Mouse (Mus musculus): ENCODE measurements around the gene Rimbp3. TPM values are rescaled to one million over a fixed set of nuclear protein-coding genes. Genes with fewer than 3 reads are reported as not detected.

Gene Rimbp3
- polyA plus RNA-seq, 1 experiment from 2014 or later, result 1.3 TPM

DNA sequence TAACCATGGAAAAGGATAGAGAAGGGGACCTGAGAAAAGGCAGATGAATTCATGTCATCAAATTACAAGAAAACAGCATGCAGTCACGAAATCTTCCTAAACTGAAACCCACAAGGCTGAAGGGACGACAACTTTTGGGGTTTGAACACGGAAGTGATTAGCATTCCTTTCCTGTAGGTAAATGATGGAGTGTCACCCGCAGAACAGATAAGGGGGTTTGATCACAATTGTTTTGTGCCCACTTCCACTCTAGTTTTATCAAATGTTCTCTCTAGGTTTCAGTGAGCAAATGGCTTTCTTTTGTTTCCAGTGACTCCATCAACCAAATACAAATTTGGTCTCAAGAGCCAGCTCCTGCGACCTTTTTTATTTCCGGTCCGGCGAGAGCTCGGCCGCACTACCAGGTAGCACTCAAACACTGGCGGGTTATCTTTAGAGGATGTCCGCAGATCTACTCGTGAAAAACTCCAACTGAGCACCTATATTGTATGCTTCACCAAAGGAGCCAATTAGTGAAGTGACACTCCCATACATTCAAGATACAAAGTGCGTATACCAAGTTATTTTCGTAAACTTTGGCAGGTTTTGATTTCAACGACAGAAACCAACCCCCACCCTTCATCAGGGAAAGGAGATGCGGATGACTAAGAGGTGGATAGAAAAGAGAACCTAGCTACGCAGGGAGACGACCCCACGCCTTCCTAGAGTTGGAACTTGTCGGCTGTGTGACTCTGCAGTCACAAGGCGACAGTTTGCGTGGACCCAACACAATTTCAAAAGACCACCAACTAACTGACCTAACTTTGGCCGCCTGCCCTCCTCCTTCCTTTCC is 8.1 kb upstream of the Rimbp3 start:
- Histone ChIP-seq H3K27ac (peak overlapping the region; percentile 79), H3K36me3 (0 out of 2 replicates have a peak, but pooled peaks cover 3% of the 10 kb centered on the region), H3K9me3 (replicated peaks) (no peaks in the 10 kb centered on the region), H3K9ac (peak overlapping the region; percentile 100), H3K4me1 (peaks cover 15% of the 10 kb centered on the region), H3K27me3 (no peaks in the 10 kb centered on the region), H3K4me2 (replicated peaks) (peak overlapping the region; percentile 66), H3K4me3 (peak overlapping the region; percentile 100)
- WGBS, result 11% methylated on average over 24 of the region's 24 CpGs
- peak; percentile 12; the same call in 1 of the 2 replicates for ATAC-seq (ENCODE audit: low FRiP score)

DNA sequence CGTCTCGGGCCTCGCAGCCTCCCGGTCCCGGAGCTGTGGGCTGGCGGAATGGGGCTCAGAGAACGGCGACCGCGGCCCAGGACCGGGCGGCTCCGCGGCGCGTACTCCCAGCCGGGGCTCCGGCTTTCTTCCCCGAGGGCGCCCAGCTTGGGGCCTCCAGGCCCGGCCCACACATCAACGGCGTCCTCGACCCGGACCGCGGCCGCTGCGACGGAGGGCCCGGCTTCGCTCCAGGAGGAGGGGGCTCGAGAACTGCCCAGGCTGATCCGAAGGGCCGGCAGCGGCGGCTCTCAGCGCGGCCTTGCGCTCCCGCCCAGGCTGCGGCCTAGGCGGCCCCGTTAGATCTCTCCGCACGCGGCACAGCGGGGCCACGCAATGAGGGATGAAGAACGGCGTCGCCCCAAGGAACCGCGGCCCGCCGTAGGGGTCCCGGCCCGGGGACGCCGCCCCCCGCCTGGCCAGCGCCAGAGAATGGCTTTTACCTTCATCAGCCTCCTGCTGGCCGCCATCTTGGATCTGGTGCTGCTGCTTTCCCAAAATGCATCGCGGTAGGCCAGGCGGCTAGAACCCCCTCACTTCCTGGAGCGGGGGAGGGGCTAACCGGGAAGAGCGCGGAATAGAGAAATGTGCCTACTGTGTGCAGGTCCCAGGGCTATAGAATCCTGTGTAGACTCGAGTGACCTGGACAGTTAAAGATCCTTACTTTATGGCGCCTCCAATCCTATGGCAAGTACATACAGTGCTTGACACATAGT is 7.3 kb upstream of the Rimbp3 start:
- Histone ChIP-seq H3K4me2 (replicated peaks) (peak overlapping the region; percentile 66), H3K4me1 (peaks cover 15% of the 10 kb centered on the region), H3K36me3 (0 out of 2 replicates have a peak, but pooled peaks cover 3% of the 10 kb centered on the region), H3K9ac (peak overlapping the region; percentile 100), H3K27ac (peak overlapping the region; percentile 79), H3K27me3 (peaks cover 2% of the 10 kb centered on the region; the same call in 1 of the 2 replicates), H3K9me3 (replicated peaks) (no peaks in the 10 kb centered on the region), H3K4me3 (peak overlapping the region; percentile 100)
- peak; percentile 84 for ATAC-seq (ENCODE audit: low FRiP score)
- under 1% methylated on average over 63 of the region's 72 CpGs for WGBS

DNA sequence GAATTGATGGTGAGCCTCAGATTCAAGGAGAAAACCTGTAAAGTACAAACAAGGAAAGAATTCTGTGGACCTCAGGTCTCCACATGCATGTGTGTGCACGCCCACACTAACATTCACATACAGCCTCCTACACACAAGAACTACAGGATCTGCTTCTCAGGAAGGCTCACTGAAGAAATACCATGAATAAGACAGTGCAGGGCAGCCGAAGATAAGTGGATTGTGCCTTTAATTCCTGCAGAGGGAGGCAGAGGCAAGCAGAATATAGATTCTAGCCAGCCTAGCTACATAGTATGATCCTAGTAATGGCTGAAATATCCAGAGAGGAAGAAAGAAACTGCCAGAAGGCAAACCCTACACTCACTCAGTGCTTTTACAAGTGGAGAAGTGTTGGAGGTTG is 6.4 kb upstream of the Rimbp3 start:
- Histone ChIP-seq H3K9me3 (replicated peaks) (no peaks in the 10 kb centered on the region), H3K27ac (no peak overlapping the region), H3K4me1 (peaks cover 15% of the 10 kb centered on the region), H3K4me3 (no peak overlapping the region), H3K27me3 (peaks cover 7% of the 10 kb centered on the region; the same call in 1 of the 2 replicates), H3K4me2 (replicated peaks) (no peak overlapping the region), H3K9ac (no peak overlapping the region), H3K36me3 (0 out of 2 replicates have a peak, but pooled peaks cover 1% of the 10 kb centered on the region)
- 70% methylated on average over 2 of the region's 2 CpGs for WGBS
- no peak for ATAC-seq (ENCODE audit: low FRiP score)

DNA sequence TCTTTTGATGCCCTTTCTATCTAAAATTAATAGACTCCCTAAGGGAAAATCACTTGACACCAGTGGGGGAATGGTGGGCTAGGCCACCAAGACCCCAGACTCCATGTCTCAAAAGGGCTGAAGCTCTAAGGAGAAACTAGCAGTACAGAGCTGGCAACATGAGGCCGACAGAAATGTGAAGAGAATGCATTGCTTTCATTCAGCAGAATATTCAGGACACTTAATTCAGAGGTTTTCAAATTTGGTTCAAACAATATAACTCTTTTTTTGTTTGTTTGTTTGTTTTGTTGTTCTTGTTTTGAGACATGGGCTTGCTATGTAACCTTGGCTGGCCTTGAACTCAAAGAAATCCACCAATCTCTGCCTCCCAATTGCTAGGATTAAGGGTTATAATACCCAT is 5.9 kb upstream of the Rimbp3 start, which contains the start of gene Ube2l3:
Ube2l3 (minus strand) TSS at position 101 of the 400 bp plus-strand sequence.
- Histone ChIP-seq H3K4me2 (replicated peaks) (peak within 1 kb of the TSS; percentile 66; the same call in 1 of the 2 replicates), H3K4me3 (peak within 1 kb of the TSS; percentile 100), H3K27me3 (peaks cover 7% of the 10 kb centered on the region; the same call in 1 of the 2 replicates), H3K27ac (no peak within 1 kb of the TSS), H3K9me3 (replicated peaks) (no peaks in the 10 kb centered on the region), H3K36me3 (no peaks in the 10 kb centered on the region), H3K4me1 (peaks cover 15% of the 10 kb centered on the region), H3K9ac (no peak within 1 kb of the TSS; the same call in 1 of the 2 replicates)
- WGBS, result 92% methylated on average over 1 of the region's 1 CpGs
- ATAC-seq (ENCODE audit: low FRiP score), result no peak

DNA sequence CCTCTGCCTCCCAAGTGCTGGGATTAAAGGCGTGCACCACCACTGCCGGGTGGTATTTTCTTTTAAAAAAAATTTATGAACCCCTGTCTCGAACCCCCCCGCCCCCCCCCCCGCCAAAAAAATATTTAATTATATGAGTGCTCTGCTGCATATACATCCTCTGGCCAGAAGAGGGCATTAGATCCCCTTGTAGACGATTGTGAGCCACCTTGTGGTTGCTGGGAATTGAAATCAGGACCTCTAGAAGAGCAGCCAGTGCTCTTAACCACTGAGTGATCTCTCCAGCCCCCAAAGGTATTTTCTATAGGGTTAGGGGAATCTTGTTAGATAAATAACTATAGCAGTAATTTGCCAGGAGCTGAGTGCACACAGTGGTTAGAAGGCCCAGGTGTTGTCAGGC is 3.4 kb upstream of the Rimbp3 start:
- Histone ChIP-seq H3K9ac (no peak overlapping the region), H3K36me3 (no peaks in the 10 kb centered on the region), H3K4me3 (no peak overlapping the region), H3K27me3 (peaks cover 14% of the 10 kb centered on the region), H3K27ac (no peak overlapping the region), H3K4me1 (peaks cover 18% of the 10 kb centered on the region), H3K9me3 (replicated peaks) (no peaks in the 10 kb centered on the region), H3K4me2 (replicated peaks) (no peak overlapping the region)
- 4% methylated on average over 6 of the region's 6 CpGs for WGBS
- ATAC-seq (ENCODE audit: low FRiP score), result no peak

DNA sequence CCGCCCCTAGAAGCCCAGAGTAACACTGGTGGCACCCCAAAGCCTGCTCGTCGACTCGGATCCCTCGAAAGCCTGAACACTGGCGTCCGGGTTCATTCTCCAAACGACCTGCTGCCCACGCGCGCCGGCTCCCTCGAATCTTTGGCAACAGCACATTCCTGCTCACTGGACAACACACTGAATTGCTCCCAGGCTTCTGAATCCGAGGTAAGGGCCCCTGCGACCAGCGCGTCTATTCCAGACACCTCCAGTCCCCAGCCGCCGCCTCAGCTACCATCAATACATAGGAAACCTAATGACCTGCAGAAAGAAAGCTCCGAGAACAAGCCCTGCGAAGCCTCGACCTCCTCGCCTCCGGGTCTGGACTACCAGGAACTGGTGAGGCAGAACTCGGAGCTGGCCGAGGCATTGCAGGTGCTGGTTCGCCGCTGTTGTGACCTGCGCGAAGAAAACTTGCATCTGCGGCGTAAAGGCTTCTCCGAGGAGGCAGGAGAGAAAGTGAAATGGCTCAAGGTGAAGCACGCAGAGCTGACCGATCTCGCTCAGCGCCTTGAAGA is 1.1 kb downstream of the Rimbp3 start:
- no peaks in the 10 kb centered on the region for H3K36me3 ChIP-seq
- H3K27ac ChIP-seq, result peak overlapping the region; percentile 92
- peak overlapping the region; percentile 75 for H3K9ac ChIP-seq
- peaks cover 22% of the 10 kb centered on the region for H3K27me3 ChIP-seq
- no peaks in the 10 kb centered on the region for H3K9me3 ChIP-seq (replicated peaks)
- 3% methylated on average over 37 of the region's 37 CpGs for WGBS
- peaks cover 21% of the 10 kb centered on the region for H3K4me1 ChIP-seq
- H3K4me2 ChIP-seq (replicated peaks), result peak overlapping the region; percentile 92
- no peak; the same call in none of the 2 replicates for ATAC-seq (ENCODE audit: low FRiP score)
- peak overlapping the region; percentile 60 for H3K4me3 ChIP-seq

DNA sequence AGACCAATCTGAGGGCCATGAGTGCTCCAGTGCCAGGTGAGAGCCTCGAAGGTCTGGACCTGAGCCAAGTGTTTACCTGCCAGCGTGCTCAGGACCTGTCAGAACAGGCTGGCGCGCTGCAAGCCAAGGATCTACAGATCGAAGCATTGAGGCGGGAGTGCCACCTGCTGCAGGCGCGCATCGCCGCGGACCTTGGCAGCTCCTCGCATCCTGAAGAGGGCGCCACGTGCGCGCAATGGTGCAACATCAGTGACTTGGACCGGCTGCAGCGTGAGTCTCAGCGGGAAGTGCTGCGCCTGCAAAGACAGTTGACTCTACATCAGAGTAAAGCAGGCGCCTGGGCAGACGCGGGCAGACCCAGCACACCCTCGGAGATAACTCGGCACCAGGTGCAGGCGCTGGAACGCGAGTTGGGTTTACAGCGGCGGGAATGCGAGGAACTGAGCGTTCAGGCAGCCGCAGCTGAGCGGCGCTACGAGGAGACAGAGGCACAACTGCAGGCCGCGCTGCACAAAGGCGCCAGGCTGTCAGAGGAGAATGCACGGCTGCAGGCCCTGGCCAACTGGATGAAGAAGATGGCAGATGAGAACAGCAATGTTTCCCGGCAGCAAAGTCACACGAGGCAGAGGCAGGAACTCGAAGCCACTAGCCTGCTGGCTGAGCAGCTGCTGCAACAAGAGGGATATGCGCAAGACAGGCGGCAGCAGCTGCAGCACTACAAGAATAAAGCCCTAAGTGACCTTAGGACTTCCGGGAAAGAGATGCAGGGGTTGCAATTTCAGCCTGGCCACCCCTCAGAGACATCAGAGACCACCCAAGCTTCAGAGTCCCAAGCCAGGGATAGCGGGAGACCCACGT is 1.8 kb downstream of the Rimbp3 start:
- Histone ChIP-seq H3K4me1 (peaks cover 21% of the 10 kb centered on the region), H3K27me3 (peaks cover 22% of the 10 kb centered on the region), H3K27ac (peak overlapping the region; percentile 40), H3K9me3 (replicated peaks) (no peaks in the 10 kb centered on the region), H3K4me2 (replicated peaks) (peak overlapping the region; percentile 92), H3K9ac (peak overlapping the region; percentile 75), H3K36me3 (no peaks in the 10 kb centered on the region), H3K4me3 (peak overlapping the region; percentile 60)
- peak; percentile 71 for ATAC-seq (ENCODE audit: low FRiP score)
- WGBS, result 8% methylated on average over 48 of the region's 48 CpGs

DNA sequence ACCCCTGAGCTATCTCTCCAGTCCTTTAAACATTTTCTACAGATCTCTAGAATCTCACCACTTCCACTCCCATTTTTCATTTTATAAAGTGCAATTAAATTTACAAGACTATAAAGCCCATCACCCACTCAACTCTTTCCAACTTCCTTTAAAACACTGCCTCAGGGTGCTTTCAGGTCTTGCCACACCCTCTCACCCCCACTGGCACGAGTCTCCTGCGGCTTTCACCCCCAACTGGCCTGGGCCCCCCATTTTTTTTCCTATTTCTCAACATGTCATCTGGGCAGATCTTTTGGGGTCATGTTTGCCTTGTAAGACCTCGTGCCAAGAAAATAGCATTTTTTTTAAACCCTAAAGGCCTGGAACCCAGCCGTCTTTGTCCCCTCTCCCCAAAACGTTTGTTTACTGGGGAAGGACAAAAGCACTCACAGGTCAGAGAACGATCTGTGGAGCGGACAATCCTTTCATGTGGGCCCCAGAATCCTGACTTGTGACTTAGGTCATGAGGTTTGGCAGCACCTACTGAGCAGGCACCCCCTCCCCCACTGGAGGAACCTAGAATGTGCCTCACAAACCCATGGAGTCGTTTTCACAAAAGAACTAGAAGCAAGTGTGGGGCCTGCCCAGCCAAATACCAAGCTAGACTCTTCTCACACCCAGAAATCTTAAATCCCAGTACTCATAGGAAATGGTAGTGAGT is 8.7 kb downstream of the Rimbp3 start:
- Histone ChIP-seq H3K9me3 (replicated peaks) (no peaks in the 10 kb centered on the region), H3K36me3 (no peaks in the 10 kb centered on the region), H3K9ac (no peak overlapping the region), H3K27me3 (no peaks in the 10 kb centered on the region), H3K4me2 (replicated peaks) (no peak overlapping the region), H3K4me3 (no peak overlapping the region), H3K27ac (no peak overlapping the region), H3K4me1 (no peaks in the 10 kb centered on the region)
- no peak for ATAC-seq (ENCODE audit: low FRiP score)
- WGBS, result 57% methylated on average over 8 of the region's 8 CpGs

DNA sequence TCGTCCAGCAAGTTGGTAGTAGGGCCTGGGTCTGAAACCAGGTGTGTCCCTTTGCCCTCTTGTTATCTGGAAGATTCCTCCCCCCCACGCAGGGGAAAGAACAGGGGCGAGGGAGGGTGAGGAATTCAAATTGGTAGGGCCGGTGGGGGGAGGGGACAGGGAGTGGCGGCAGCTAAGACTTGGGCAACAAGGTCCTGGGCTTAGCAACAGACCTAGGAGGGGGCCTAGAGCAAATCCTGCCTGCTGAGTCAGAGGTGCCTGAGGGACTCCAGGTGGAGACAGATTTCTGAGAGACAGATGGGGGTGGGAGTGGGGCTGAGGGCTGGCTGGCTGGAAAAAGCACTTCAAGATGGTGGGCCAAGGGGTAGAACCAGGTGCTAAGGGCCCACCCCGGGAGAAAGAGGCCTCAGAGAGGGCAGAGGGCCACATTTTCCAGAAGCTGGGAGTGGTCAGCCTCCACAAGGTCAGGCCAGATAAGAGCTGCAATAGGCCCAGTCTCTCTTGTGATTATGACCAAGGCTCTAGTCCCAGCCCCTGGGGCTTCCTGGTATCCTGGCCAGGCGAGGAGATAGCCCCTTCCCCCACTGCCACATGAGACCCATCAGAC is 11.8 kb downstream of the Rimbp3 start:
- 44% methylated on average over 7 of the region's 7 CpGs for WGBS
- Histone ChIP-seq H3K9ac (no peak overlapping the region), H3K4me3 (no peak overlapping the region), H3K36me3 (no peaks in the 10 kb centered on the region), H3K4me2 (replicated peaks) (no peak overlapping the region), H3K9me3 (replicated peaks) (no peaks in the 10 kb centered on the region), H3K4me1 (no peaks in the 10 kb centered on the region), H3K27me3 (no peaks in the 10 kb centered on the region), H3K27ac (no peak overlapping the region)
- no peak for ATAC-seq (ENCODE audit: low FRiP score)

DNA sequence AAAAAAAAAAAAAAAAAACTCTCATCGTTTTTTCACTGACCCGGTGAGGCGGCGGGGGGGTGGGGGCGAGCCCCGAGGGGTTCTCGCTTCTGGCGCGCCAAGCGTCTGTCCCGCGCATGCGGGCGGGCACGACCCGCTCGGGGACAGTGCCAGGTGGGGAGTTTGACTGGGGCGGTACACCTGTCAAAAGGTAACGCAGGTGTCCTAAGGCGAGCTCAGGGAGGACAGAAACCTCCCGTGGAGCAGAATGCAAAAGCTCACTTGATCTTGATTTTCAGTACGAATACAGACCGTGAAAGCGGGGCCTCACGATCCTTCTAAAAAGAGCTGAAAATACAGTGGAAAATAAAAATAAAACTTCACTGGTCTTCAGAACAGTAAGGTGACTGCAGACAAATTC is 13.8 kb downstream of the Rimbp3 start:
- no peak overlapping the region for H3K4me2 ChIP-seq (replicated peaks)
- H3K9me3 ChIP-seq (replicated peaks), result no peaks in the 10 kb centered on the region
- ATAC-seq (ENCODE audit: low FRiP score), result peak; percentile 100
- no peaks in the 10 kb centered on the region for H3K4me1 ChIP-seq
- no peaks in the 10 kb centered on the region for H3K27me3 ChIP-seq
- no peak overlapping the region for H3K27ac ChIP-seq
- no peak overlapping the region for H3K9ac ChIP-seq
- H3K36me3 ChIP-seq, result no peaks in the 10 kb centered on the region
- WGBS, result 30% methylated on average over 25 of the region's 25 CpGs
- no peak overlapping the region for H3K4me3 ChIP-seq

DNA sequence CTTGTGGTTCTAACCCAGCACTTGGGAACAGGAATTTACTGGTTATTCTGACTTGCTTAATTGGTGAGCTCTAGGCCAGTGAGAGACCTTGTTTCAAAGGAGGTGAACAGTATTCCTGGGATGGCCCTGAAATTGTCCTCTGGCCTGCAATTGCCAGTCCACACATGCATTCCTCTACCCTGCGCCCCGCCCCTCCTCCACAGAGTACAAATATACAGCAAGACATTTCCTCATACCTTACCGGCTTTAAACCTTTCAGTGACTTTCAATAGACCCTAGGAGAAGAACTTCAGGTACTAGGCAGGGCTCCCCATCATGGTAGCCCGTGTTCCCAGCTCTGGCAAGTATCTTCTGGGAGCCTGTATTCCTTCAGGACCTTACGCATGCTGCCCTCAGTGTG is 17.2 kb downstream of the Rimbp3 start:
- Histone ChIP-seq H3K4me3 (no peak overlapping the region), H3K27ac (no peak overlapping the region), H3K9me3 (replicated peaks) (peaks cover 6% of the 10 kb centered on the region; the same call in 1 of the 2 replicates), H3K4me1 (no peaks in the 10 kb centered on the region), H3K36me3 (no peaks in the 10 kb centered on the region), H3K27me3 (no peaks in the 10 kb centered on the region), H3K4me2 (replicated peaks) (no peak overlapping the region), H3K9ac (no peak overlapping the region)
- no peak for ATAC-seq (ENCODE audit: low FRiP score)
- WGBS, result 93% methylated on average over 5 of the region's 5 CpGs

All from hindbrain, embryonic 12.5 days (tissue).